Mouse (Mus musculus) frontal cortex, postnatal 14 days (tissue): ENCODE measurements around the gene Armc3.
A peak's percentile ranks its signal among the peaks of the same experiment; 100 is the strongest.

Source experiments
- DNase-seq, 2 experiments: peaks; one replicate each; pipeline ENCODE4 v3.0.0; 2022; ENCODE audit warnings: low spot score in 2 of 2

Armc3 gene

DNA sequence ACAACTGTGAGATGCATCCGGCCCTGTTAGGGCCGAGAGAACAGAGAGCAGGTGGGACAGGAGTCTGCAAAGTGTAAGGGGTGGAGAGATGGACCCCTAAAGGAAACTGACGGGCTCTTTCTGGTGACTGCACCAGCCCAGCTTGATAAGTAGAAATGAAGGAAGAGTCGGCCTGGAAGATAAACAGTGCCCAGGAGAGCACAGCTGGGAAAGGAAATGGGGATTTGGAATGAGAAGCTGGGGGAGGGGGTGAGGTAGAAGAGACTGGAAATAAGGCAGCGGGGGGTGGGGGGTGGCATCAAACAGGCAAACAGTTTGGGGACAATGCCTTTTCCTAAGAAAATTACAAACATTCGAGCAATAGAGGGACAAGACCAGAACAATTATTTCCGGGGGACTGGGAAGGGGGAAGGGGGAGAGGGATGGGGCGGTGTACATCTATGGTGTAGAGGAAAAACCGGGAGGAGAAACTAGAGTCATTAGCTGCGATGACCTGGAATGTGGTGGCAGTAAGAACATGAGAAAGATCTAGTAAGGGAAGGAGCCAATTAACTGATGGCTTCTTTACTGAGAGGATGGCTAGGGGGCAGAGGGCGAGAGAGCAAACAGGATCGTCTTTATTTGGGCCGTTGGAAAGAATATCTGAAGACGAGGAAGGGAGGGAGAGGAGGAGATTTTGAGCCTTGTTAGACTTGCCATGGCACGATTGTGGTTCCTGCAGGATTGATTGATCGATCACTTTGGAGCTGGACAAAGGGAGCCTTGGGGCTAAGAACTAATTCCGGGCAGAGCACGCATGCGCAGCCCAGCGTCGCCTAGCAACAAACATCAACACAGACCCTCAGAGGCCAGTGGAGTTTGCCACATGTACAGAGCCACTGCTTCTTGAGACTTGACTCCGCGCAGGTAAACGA is at the start of gene Armc3:
Gene Armc3 (plus strand): TSS at position 851 of the 914 bp plus-strand sequence.
- peak; percentile 28 to 49 for DNase-seq

DNA sequence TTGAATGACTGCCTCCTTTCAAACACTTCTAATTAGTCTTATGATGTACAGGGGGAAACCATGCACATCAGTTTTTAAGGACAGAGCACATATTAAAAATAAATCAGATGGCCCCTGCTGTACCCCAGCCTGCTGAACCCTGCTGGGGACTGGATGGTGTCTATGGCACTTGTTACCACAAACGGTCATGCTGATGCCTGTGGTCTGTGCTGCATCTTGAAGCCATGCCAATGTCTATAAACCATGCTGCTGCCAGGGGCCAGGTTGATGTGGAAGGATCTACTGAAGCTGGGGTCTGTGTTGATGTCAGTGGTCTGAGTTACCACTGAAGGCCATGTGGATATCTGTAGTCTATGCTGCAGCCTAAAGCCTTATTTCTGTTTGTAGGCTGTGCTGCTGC is 46.4 kb upstream of the Armc3 start:
- no peak for DNase-seq

DNA sequence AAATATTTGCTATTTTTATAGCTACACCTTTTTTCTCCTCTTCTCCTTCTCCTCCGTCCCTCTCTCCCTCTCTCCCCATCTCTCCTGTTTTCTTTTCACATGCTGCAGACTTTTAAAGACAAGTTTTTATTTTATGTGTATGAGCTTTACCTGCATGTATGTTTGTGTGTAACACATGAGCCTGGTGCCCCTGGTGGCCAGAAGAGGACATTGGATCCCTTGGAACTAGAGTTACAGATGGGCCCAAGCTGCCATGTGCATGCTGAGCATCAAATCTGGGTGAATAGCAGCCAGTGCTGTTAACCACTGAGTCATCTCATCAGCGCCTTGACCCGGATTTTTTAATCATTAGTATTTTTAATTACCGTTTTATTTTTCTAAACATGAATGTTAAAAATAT is 42.9 kb upstream of the Armc3 start:
- DNase-seq: no peak

DNA sequence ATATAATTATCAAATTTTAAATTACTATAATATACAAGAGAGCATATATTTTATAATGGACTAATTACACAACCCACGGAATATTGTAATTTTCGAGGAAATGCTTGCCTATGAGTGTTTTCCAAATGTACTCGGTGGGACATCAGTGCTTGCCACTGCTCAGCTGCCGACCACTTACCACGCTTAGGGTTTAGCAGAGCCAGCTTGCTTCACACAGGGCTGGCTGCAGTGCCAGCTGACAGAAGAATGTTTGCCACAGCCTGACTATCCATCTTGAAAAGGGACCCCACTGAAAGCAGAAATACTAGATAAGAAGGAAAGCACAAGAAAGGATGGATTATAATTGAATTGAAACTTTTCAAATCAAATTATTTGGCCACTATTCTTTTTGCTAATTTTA is 39.6 kb upstream of the Armc3 start:
- no peak for DNase-seq

DNA sequence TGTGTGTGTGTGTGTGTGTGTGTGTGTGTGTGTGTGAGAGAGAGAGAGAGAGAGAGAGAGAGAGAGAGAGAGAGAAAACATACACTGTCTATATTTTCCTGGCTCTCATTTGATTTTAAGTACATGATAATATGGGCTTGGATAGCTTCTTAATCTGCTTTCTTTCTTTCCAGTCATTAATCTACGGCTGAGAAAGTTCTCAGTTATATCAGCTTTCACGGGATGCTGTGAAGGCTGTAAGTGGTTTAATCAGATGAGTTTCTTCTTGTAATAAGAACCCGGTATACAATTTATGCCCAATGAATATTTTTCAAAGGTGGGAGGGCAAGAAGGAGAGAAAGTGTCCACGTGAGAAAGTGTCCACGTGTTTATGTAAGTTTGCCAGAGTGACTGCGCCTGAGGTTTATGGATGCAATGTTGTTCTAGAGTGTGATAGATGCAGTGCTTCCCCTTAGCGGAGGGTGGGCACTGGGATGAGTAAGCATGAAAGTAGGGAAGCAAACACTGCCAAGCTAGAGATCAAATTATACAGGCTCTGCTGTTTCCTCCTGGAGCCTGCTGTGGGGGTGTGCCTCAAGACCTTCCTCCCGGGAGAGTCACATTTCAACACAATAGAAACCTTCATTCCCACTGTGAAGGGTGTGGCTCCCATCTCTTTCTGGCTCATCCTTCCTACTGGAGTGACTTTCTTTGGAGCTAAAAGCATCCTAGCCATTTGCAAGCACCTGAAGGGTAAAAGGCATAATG is 38.6 kb upstream of the Armc3 start:
- DNase-seq: no peak

DNA sequence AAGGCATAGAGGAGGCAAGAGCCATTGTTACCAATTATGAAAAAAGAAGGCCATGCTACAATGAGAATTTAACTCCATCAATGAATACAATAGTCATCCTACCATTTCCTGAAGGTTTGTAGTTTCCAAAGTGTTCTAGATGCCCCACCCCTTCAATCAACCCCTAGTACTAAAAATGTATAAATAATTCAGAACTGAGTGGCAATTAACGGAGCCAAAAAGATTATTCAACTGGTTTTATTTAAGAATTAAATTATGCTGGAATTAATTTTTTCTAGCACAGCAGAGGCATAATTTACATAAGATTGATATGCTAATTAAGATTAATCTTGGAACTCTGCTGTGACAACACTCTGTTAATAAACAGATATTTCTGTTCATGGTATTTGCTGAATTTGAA is 34.9 kb upstream of the Armc3 start:
- DNase-seq: no peak

DNA sequence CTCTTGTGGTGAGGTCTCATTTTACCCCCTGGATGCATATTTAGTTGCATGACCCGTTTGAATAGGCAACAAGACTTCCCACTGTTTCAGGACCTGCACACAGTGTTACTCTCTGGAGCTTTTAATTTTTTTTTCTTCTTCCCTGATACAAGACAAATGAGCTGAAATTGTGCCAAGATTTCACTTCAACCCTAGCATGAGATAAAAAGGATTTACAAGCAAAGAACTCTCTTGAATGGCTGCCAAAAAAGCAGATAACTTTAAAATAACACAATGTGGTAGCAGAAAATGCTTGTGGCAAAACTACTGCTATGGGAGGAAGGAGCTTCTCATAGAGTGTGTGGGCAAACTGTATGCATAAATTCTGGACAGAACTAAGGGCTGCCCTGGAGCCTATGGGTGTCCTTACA is 22.3 kb upstream of the Armc3 start:
- DNase-seq: no peak

DNA sequence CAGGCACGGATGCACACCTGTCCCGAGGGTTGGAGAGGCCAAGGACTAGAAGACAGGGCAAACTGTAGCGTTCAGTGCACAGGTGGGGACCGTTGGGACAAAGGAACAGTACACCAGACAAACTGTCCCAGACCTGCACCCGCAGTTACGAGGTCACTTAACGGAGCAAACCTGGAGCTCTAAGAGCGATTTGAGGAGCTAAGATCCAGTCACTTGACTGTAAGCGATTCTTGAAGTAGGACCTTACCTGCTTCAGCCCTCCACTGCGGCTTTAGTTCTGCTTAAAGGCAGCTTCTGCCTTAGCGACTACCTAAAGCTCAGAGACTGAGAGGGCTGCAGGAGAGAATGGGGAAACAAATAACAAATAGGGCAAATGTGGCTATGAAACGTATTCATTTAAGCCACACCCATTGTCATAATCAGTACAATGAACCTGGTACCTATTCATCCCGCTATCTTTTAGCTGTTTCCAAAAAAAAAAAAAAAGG is 308 bp downstream of the Armc3 start:
- DNase-seq: peak in 1 of 2 experiments; percentile 4

DNA sequence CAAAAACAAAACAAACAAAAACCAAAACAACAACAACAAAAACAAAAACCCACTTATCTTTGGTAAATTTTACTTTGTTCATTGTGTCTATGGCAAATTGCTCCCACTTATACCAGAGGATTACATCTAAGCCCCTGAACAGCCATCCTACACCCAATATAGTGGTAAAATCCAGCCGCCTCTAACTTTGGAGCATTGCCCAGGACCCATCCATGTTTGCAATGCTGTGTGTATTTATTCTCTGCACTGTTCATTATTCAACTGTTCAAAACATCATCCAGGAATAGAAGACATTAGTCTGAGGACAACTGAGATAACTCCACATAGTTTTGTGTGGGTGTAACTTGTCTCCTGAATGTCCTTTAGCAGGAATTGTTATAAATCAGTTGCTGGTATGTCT is 1.0 kb downstream of the Armc3 start:
- DNase-seq: no peak

DNA sequence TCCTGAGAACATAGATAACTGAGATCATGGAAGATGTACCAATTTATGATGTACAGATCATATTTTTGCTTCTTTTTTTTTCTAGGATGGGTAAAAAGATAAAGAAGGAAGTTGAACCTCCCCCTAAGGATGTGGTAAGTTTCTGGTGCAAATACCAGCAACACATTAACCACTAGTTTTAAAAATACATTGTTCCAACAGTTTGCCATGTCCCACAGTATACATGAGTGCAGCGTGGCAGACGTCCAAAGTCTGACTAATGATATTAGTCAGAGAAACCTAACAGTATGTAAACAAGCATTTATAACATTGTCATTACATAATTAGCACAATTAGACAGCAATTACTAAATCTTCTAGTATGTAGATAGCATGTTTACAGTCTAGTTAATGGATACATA is 2.6 kb downstream of the Armc3 start:
- no peak for DNase-seq

DNA sequence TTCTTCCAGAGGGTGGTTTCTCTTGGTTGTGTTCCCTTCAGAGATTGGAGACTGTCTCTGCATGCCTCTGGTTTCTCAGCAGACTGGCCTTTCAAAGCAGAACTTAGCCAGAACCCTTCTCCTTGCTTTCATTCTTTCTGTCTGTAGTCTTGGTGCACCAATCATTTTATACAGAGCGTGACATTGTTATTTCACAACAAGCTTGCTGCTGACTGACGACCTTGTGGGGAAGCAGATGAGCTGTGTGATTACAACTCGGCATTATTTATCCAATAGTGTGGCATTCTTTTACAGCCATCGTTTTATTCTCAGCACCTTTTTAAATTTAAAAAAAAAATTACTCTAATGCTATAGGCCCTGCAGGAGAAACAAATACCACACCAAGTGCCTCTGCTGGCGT is 35.2 kb downstream of the Armc3 start:
- no peak for DNase-seq

DNA sequence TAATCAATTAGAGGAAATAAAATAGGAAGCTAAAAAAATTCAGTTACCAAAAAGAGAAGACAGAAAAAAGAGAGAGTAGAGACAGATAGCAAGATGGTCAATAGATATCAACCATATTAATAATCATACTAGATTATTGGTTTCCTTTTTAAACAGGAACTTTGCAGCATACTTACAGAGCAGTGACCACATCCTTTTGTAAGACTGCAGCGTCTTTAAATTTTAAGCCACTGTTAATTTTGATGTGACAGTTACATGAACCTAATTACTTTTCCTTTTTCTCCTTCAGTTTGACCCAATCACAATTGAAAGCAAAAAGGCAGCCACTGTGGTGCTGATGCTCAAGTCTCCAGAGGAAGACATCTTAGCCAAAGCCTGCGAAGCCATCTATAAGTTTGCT is 36.1 kb downstream of the Armc3 start:
- DNase-seq: no peak

DNA sequence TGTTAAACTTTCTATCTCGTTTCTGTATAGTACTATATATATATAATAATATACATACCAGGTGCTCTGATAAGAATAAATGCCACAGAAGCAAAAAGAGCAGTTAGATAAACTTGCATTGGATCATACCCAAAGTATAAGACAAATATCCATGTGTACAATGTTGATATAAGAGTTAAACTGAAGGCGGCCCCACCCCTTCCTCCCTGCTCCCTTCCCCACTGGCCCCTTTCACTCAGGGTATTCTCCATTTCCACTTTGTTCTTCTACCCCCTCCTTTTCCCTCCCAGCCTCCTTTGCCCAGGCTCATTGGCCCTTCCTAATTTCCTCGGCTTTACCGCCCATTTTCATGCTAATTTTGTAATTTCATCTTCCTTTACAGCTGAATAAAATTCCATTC is 36.5 kb downstream of the Armc3 start:
- DNase-seq: no peak

DNA sequence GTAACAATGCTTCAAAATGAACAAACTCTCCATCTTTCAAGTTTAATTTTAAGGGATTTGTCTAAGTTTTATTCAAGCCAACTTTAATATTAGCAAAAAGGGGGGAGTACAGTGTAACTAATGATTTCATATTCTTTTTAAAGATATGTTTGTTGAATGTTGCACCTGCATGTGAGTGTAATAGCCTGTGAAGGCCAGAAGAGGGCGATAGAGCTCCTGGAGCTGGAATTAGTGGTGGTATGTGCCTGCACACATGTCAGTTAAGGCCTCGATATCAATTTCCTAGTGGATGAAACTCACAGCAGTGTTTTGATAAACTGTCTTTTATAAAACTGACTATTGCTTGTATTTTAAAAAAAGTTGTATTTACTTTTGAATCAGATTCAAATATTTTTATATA is 39.7 kb downstream of the Armc3 start:
- DNase-seq: no peak

DNA sequence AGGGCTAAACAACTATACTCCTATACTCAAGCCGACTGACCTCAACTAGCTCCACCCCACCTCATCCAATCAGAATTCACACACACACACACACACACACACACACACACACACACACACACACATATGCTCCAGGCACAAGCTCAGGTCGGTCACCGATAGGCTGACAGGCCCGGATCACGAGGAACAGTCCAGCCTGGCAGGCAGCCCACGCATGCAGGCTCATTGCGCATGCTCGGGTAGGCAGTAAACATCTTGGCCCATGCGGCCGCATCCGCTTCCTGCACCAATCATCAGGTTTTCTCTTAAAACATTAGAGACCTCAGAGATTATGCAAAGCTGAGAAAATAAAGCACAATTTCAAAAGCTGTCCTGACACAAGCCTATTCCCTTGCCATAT is 50.5 kb downstream of the Armc3 start:
- DNase-seq: no peak

DNA sequence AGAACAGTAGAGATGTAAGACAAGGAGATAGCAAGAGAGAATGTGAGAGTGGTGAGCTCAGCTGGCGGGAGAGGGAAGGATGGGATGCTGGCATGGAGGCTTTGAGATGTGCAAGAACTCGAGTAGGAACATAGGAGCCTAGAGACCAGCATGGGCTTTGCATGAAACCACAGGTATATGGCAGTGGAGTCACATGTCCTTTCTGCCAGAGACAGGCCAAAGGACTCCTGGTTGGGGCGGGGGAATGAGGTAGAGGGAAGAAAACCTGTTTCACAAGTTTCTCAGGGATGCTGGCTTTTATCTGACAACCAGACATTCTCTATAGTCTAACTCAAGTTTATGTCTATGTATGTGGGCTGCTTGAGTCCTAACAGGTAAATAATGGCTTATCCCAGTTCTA is 55.9 kb downstream of the Armc3 start:
- no peak for DNase-seq

DNA sequence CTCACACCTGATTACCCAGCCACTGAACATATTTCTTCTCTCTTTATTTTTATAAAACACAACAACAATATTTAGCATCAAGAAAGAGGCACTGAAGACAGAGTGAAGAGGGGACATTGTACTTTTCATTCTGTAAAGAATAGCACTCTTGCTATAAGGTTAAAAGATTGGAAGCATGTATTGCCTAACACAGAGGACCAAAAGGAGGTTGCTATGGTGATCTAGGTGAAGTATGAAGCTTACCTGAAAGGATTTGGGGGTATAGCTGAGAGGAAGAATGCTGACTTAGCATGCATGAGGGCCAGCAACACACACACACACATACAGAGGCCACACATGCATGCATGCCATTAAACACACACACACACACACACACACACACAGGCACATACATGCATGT is 58.2 kb downstream of the Armc3 start:
- DNase-seq: no peak

DNA sequence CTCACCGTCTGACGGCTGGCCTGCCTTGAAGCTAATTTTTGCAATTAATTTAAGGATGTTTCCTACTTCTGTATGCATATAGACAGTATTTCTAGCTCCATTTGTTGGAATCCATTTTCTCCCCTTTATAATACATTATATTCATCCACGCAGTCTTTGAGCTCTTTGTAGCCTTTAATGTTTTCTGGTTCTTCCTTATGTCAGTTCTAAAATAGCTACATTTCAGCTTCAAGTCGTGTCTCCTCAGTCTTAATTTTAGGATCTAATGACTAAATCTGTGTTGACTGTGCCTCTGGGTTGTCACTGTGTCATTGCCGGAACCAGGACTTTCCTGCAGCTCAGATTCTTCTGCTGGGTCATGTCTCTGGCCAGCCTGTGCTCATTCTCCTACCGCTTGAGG is 61.3 kb downstream of the Armc3 start:
- no peak for DNase-seq

DNA sequence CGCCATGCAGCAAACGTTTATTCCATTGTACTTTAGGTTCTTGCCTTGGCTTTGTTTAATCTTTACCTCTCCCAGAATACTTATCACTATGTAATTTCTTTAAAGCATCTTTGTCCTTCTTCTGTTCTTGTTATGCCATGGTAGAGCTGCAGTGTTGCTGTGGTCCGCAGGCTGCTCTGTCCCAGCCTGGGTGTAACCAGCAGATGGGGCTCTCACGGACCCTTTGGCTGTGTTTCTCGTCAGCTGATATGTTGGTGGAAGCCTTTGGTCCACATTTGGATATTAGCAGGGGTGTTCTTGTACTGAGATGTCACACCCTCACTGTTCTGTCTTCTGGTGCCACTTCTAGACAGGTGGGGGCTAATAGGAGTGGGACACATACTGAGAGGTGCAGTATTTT is 64.3 kb downstream of the Armc3 start:
- DNase-seq: no peak

DNA sequence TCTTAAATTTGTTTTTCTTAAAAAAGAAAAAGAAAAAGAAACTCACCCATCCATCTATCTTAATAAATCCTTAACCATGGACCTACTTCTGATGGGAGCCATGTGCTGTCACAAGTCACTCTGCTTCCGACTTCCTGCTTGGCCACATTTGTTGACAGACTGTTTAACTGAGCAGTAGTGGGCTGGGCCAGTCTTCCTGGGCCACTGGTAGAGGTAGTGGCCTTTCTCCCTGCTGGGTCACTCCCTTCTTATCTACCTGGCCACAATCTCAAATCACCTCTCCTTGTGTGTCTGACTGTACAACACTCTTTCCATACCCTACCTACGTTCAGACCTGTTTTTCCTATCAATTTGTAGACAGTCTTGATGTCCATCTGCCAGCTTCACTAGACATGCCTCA is 66.7 kb downstream of the Armc3 start:
- DNase-seq: no peak

DNA sequence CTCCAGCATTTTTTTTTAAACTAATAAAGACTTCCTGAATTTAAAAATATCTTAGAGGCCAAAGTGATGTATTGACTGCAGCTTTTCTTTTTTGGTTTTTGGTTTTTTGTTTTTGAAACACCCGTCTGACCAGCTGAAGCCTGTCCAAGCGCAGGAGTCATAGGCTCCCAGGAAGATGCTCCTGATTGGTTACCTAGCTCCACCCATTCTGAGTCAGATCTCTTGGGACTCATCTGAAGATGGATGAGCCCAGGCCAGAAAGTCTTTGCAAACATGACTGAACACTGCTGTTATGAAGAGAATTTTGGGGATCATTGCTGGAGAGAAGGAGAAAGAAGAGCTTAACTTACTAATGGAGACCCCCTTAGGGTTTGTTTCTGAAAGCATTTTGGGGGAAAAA is 68.3 kb downstream of the Armc3 start:
- no peak for DNase-seq

DNA sequence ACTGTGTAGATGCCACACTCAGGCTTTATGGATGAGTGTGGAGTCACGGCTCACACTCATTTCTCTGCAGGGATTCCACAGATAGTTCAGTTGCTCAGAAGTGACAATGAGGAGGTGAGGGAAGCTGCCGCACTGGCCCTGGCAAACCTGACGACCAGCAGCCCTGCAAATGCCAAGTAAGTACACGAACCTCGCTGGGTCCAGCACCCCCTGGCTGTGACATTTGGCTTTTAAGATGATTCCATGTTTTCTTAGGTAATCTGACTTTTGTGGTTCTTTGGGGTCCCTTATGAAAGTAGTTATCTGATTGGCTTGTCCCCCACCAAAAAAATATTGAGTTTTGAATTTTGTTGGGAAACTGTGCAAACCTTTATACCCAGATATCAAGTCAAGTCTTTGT is 70.9 kb downstream of the Armc3 start:
- no peak for DNase-seq

DNA sequence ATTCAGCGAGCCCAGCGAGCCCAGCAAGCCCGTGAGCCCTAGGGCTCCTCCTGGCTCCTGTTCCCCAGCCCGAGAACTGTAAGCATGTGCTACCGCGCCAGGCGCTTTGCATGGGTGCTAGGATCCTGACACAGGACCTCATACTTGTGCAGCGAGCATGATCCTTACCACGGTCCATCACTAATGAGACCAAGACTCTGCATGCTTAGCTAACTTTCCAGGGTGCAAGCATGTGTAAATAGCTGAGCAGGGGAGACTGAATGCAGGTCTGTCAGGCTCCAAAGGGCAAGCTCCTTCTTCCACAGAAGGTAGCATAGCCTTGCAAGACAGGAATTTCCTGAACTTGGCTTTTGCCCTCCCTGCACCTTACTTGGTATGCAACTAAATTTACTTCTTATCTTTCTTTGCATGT is 71.6 kb downstream of the Armc3 start:
- no peak for DNase-seq
